Mouse (Mus musculus): ENCODE measurements around the gene Wdr43.

- TF ChIP-seq CTCF (IDR thresholded peaks at IDR 0.05; ENCODE audit: control insufficient read depth, insufficient read depth, low read length) (no peak), POLR2A (IDR thresholded peaks at IDR 0.05; ENCODE audit: borderline replicate concordance, control insufficient read depth, low read depth, low read length) (no peak)
Observed at GRCm38 (mm10) chr17:71707715-71708114, 92.0 kb downstream of the Wdr43 start.
